Mouse (Mus musculus) regulatory T cell (primary cell): ENCODE measurements around the gene Olfr1287.

Experiments
- in situ Hi-C: fragments of 300-600 bp; cut with MboI, MseI; formaldehyde crosslinking; loops from one replicate; pipeline ENCODE4 v1.15.1; 2025; ENCODE audit warnings: high pct_unique_total_duplicates

The Olfr1287 gene

GRCm38 (mm10) chr2:111448842-111449241 lies at the start of gene Olfr1287:
Gene Olfr1287 (plus strand): TSS chr2:111449142.
- in situ Hi-C loops, result no loop called here

GRCm38 (mm10) chr2:111422931-111423330 lies 26.0 kb upstream of the Olfr1287 start, which contains the start of gene Olfr1286:
Gene Olfr1286 (minus strand): TSS chr2:111423115.
- in situ Hi-C loops, result no loop called here

GRCm38 (mm10) chr2:111473801-111474200 lies 24.9 kb downstream of the Olfr1287 start, which contains the start of gene Olfr1288:
Gene Olfr1288 (plus strand): TSS chr2:111474101.
- in situ Hi-C loops, result no loop called here

GRCm38 (mm10) chr2:111480519-111480918 lies 31.6 kb downstream of the Olfr1287 start, which contains the start of gene Olfr1289:
Gene Olfr1289 (plus strand): TSS chr2:111480819.
- in situ Hi-C loops, result no loop called here

DNA sequence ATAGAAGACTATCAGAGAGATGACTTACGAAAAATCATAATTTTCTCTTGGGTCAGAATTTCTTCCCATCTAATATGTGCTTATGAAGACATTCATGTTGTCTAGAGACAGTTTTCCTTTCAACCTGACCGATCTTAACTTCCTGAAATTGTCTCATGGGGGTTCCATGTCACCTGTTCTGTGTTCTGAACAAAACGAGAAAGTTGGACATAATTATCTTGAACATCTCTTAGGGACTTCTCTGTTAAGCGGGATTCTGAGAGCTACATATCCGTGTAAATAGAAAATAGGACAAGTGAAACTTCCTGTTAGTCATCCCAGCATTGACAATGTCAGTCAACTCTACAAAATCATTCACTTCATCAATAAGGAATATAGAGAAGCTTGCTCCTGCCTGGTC lies 44.8 kb downstream of the Olfr1287 start, which contains the start of gene Olfr1290:
TSS of gene Olfr1290 (minus strand) at position 101 of the 400 bp plus-strand sequence.
- in situ Hi-C loops, result no loop called here

GRCm38 (mm10) chr2:111496880-111497279 lies 47.9 kb downstream of the Olfr1287 start, which contains the start of gene Olfr1291-ps1:
Gene Olfr1291-ps1 (plus strand): TSS chr2:111497180.
- in situ Hi-C loops, result no loop called here
